Mouse (Mus musculus) kidney, embryonic 16.5 days (tissue): ENCODE data around the gene Ezh1. TPM values are rescaled to one million over a fixed set of nuclear protein-coding genes. Genes with fewer than 3 reads are reported as not detected.
A peak's percentile ranks its signal among the peaks of the same experiment; 100 is the strongest.

ENCODE experiments used
- ATAC-seq: fragments of 200-750 bp; cut with Nextera tagmentation; 2 replicates; pipeline ENCODE4 v1.8.0; 2017; ENCODE audit warnings: moderate TSS enrichment; ENCODE audit not compliant: low FRiP score, low TSS enrichment
- H3K27ac ChIP-seq: fragments of 300-500 bp; sonication (generic); 2 replicates; pipeline ENCODE4 v1.5.1; 2014; ENCODE audit warnings: low read length
- H3K27me3 ChIP-seq: fragments of 300-500 bp; sonication (generic); 2 replicates; pipeline ENCODE4 v1.6.1; 2014; ENCODE audit warnings: low read length, control low read depth, mixed read lengths; ENCODE audit not compliant: insufficient read depth
- H3K36me3 ChIP-seq: fragments of 300-500 bp; sonication (generic); 2 replicates; pipeline ENCODE4 v1.6.1; 2014; ENCODE audit warnings: low read length, control low read depth, mixed read lengths; ENCODE audit not compliant: insufficient read depth
- H3K4me1 ChIP-seq: fragments of 300-500 bp; sonication (generic); 2 replicates; pipeline ENCODE4 v1.6.1; 2014; ENCODE audit warnings: low read length, control low read depth, mixed read lengths; ENCODE audit not compliant: insufficient read depth
- H3K4me2 ChIP-seq: fragments of 300-500 bp; sonication (generic); replicated peaks from 2 replicates; pipeline ENCODE4 v1.6.1; 2014; ENCODE audit warnings: low read depth, low read length
- H3K4me3 ChIP-seq: fragments of 300-500 bp; sonication (generic); 2 replicates; pipeline ENCODE4 v1.5.1; 2014; ENCODE audit warnings: mild to moderate bottlenecking, low read length
- H3K9ac ChIP-seq: fragments of 300-500 bp; sonication (generic); replicated peaks from 2 replicates; pipeline ENCODE4 v1.6.1; 2014; ENCODE audit warnings: low read length
- H3K9me3 ChIP-seq: fragments of 300-500 bp; sonication (generic); 2 replicates; pipeline ENCODE4 v1.6.1; 2016; ENCODE audit warnings: low read length, control low read depth
- WGBS: fragments of 180-500 bp; shearing (Covaris S2); extraction: QIAGEN DNeasy Blood & Tissue Kit; methylation state at CpG from one replicate; pipeline ENCODE4 v1.1.7; 2014; 5-methylcytosine and 5-hydroxymethylcytosine counted together
- polyA plus RNA-seq: library from polyadenylated mRNA; unstranded; fragments of >200 nt; fragmentation: Nextera tagmentation; extraction: Ambion mirVana; gene quantifications from 2 replicates; pipeline ENCODE4 v1.2.1, GENCODE M21; 2015

Ezh1 gene
- polyA plus RNA-seq, 1 experiment from 2014 or later = 25.1 TPM

GRCm38 (mm10) chr11:101178061-101179058 lies 47.9 kb downstream of the Ezh1 start:
- Histone ChIP-seq H3K27ac (no peak overlapping the region), H3K4me2 (peak overlapping the region; percentile 22; the same call in 1 of the 2 replicates), H3K9ac (no peak overlapping the region), H3K9me3 (no peaks in the 10 kb centered on the region), H3K36me3 (no peaks in the 10 kb centered on the region), H3K4me1 (peaks cover 47% of the 10 kb centered on the region), H3K4me3 (no peak overlapping the region; the same call in 1 of the 2 replicates), H3K27me3 (peaks cover 20% of the 10 kb centered on the region)
- 59% methylated on average over 36 of the region's 36 CpGs for WGBS
- no peak for ATAC-seq

GRCm38 (mm10) chr11:101176933-101177773 lies 49.1 kb downstream of the Ezh1 start:
- 30% methylated on average over 22 of the region's 22 CpGs for WGBS
- no peaks in the 10 kb centered on the region for H3K36me3 ChIP-seq
- H3K4me2 ChIP-seq = peak overlapping the region; percentile 96
- peaks cover 59% of the 10 kb centered on the region for H3K4me1 ChIP-seq
- H3K9ac ChIP-seq = 0 out of 2 replicates have a peak overlapping the region, but pooled peaks have one; percentile 18
- no peak for ATAC-seq
- H3K27me3 ChIP-seq = peaks cover 20% of the 10 kb centered on the region
- peak overlapping the region; percentile 11; the same call in 1 of the 2 replicates for H3K4me3 ChIP-seq
- H3K9me3 ChIP-seq = no peaks in the 10 kb centered on the region
- H3K27ac ChIP-seq = no peak overlapping the region

- ATAC-seq = no peak
- Histone ChIP-seq H3K27ac (no peak overlapping the region), H3K36me3 (no peaks in the 10 kb centered on the region), H3K27me3 (peaks cover 20% of the 10 kb centered on the region), H3K9me3 (no peaks in the 10 kb centered on the region), H3K4me2 (peak overlapping the region; percentile 96), H3K4me1 (peaks cover 59% of the 10 kb centered on the region), H3K4me3 (peak overlapping the region; percentile 42), H3K9ac (peak overlapping the region; percentile 22)
- WGBS = 0% methylated on average over 25 of the region's 25 CpGs
These were observed 50.1 kb downstream of the Ezh1 start for GRCm38 (mm10) chr11:101176117-101176691.

GRCm38 (mm10) chr11:101175636-101176116 lies 50.6 kb downstream of the Ezh1 start:
- peaks cover 20% of the 10 kb centered on the region for H3K27me3 ChIP-seq
- peak overlapping the region; percentile 96 for H3K4me2 ChIP-seq
- peaks cover 59% of the 10 kb centered on the region for H3K4me1 ChIP-seq
- H3K4me3 ChIP-seq = peak overlapping the region; percentile 42
- no peak overlapping the region for H3K27ac ChIP-seq
- WGBS = 8% methylated on average over 11 of the region's 11 CpGs
- H3K36me3 ChIP-seq = no peaks in the 10 kb centered on the region
- H3K9ac ChIP-seq = peak overlapping the region; percentile 22; the same call in 1 of the 2 replicates
- no peaks in the 10 kb centered on the region for H3K9me3 ChIP-seq
- ATAC-seq = no peak

- Histone ChIP-seq H3K36me3 (no peaks in the 10 kb centered on the region), H3K27ac (peak within 1 kb of the TSS; percentile 93), H3K4me2 (peak within 1 kb of the TSS; percentile 96), H3K9ac (peak within 1 kb of the TSS; percentile 70), H3K4me1 (peaks cover 61% of the 10 kb centered on the region), H3K4me3 (peak within 1 kb of the TSS; percentile 46), H3K9me3 (no peaks in the 10 kb centered on the region), H3K27me3 (peaks cover 20% of the 10 kb centered on the region)
- WGBS = 21% methylated on average over 14 of the region's 14 CpGs
- no peak for ATAC-seq
These were observed 51.2 kb downstream of the Ezh1 start, which contains the start of gene Ccr10 for GRCm38 (mm10) chr11:101174851-101175628. Gene Ccr10, minus strand, starts transcription at chr11:101175443.

GRCm38 (mm10) chr11:101174389-101174745 lies 51.9 kb downstream of the Ezh1 start:
- H3K4me2 ChIP-seq = peak overlapping the region; percentile 96
- no peak for ATAC-seq
- peaks cover 67% of the 10 kb centered on the region for H3K4me1 ChIP-seq
- 31% methylated on average over 9 of the region's 9 CpGs for WGBS
- peak overlapping the region; percentile 46 for H3K4me3 ChIP-seq
- peaks cover 20% of the 10 kb centered on the region for H3K27me3 ChIP-seq
- H3K9ac ChIP-seq = peak overlapping the region; percentile 70
- no peaks in the 10 kb centered on the region for H3K9me3 ChIP-seq
- peak overlapping the region; percentile 93 for H3K27ac ChIP-seq
- H3K36me3 ChIP-seq = no peaks in the 10 kb centered on the region

- peak overlapping the region; percentile 93 for H3K27ac ChIP-seq
- peaks cover 73% of the 10 kb centered on the region for H3K4me1 ChIP-seq
- peak overlapping the region; percentile 46 for H3K4me3 ChIP-seq
- peak overlapping the region; percentile 96 for H3K4me2 ChIP-seq
- no peaks in the 10 kb centered on the region for H3K36me3 ChIP-seq
- peak overlapping the region; percentile 70 for H3K9ac ChIP-seq
- H3K9me3 ChIP-seq = no peaks in the 10 kb centered on the region
- ATAC-seq = peak; percentile 67
- peaks cover 20% of the 10 kb centered on the region for H3K27me3 ChIP-seq
- WGBS = 1% methylated on average over 61 of the region's 61 CpGs
These were observed 52.5 kb downstream of the Ezh1 start for GRCm38 (mm10) chr11:101173631-101174388.

- H3K9me3 ChIP-seq = no peaks in the 10 kb centered on the region
- no peak for ATAC-seq
- peaks cover 20% of the 10 kb centered on the region for H3K27me3 ChIP-seq
- WGBS = 3% methylated on average over 11 of the region's 11 CpGs
- H3K4me1 ChIP-seq = peaks cover 77% of the 10 kb centered on the region
- H3K36me3 ChIP-seq = no peaks in the 10 kb centered on the region
- H3K4me3 ChIP-seq = peak overlapping the region; percentile 46
- H3K9ac ChIP-seq = peak overlapping the region; percentile 70
- peak overlapping the region; percentile 96 for H3K4me2 ChIP-seq
- peak overlapping the region; percentile 93 for H3K27ac ChIP-seq
These were observed 53.2 kb downstream of the Ezh1 start for GRCm38 (mm10) chr11:101173112-101173511.
